Mouse (Mus musculus) liver, embryonic 16.5 days (tissue): ENCODE data around the gene Scgb1c1. TPM values are rescaled to one million over a fixed set of nuclear protein-coding genes. Genes with fewer than 3 reads are reported as not detected.
A peak's percentile ranks its signal among the peaks of the same experiment; 100 is the strongest.

Source experiments
- ATAC-seq: fragments of 200-750 bp; cut with Nextera tagmentation; 2 replicates; pipeline ENCODE4 v1.8.0; 2017; ENCODE audit warnings: low read depth, mild to moderate bottlenecking, moderate number of reproducible peaks, moderate library complexity
- H3K27ac ChIP-seq: fragments of 300-500 bp; sonication (generic); 2 replicates; pipeline ENCODE4 v1.5.1; 2014; ENCODE audit warnings: mild to moderate bottlenecking, low read length
- H3K27me3 ChIP-seq: fragments of 300-500 bp; sonication (generic); 2 replicates; pipeline ENCODE4 v1.6.1; 2014; ENCODE audit warnings: low read depth, low read length, mixed read lengths; ENCODE audit not compliant: control insufficient read depth, insufficient read depth
- H3K36me3 ChIP-seq: fragments of 300-500 bp; sonication (generic); 2 replicates; pipeline ENCODE4 v1.6.1; 2014; ENCODE audit warnings: mild to moderate bottlenecking; ENCODE audit not compliant: control insufficient read depth, insufficient read depth
- H3K4me1 ChIP-seq: fragments of 300-500 bp; sonication (generic); 2 replicates; pipeline ENCODE4 v1.6.1; 2014; ENCODE audit warnings: low read depth, low read length, mixed read lengths; ENCODE audit not compliant: control insufficient read depth
- H3K4me2 ChIP-seq: fragments of 300-500 bp; sonication (generic); 2 replicates; pipeline ENCODE4 v1.6.1; 2014; ENCODE audit warnings: low read depth, low read length, mixed read lengths
- H3K4me3 ChIP-seq: fragments of 300-500 bp; sonication (generic); 2 replicates; pipeline ENCODE4 v1.5.1; 2014; ENCODE audit warnings: low read depth, mild to moderate bottlenecking, low read length
- H3K9ac ChIP-seq: fragments of 300-500 bp; sonication (generic); 2 replicates; pipeline ENCODE4 v1.6.1; 2014; ENCODE audit warnings: low read depth, low read length
- H3K9me3 ChIP-seq: fragments of 300-500 bp; sonication (generic); replicated peaks from 2 replicates; pipeline ENCODE4 v1.6.1; 2016; ENCODE audit warnings: low read length; ENCODE audit not compliant: control insufficient read depth
- WGBS: fragments of 180-500 bp; shearing (Covaris S2); extraction: QIAGEN DNeasy Blood & Tissue Kit; methylation state at CpG from one replicate; pipeline ENCODE4 v1.1.7; 2014; ENCODE audit not compliant: insufficient replicate concordance; 5-methylcytosine and 5-hydroxymethylcytosine counted together
- polyA plus RNA-seq: library from polyadenylated mRNA; unstranded; fragments of >200 nt; fragmentation: Nextera tagmentation; extraction: Ambion mirVana; gene quantifications from 2 replicates; pipeline ENCODE4 v1.2.1, GENCODE M21; 2015

The Scgb1c1 gene
- polyA plus RNA-seq, 1 experiment from 2014 or later: not detected

DNA sequence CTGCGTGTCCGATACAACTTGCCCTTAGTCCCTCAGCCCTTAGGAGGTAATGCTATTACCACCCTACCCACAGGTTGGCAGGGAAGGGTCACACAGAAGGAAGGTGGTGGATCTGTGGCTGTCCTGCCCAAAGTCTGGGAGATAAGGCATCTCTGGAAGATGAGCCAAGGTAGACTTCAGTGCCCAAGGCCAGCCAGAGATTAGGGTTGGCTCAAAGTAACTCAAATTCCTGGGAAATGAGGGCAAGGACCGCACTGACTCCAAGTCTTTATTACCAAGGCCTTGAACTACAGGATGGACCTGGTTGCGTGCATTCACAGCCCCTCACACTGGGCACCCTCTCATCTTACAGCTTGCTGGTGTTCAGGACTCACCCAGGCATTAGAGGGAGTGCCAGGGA, 6.6 kb downstream of the Scgb1c1 start:
- H3K27me3 ChIP-seq: no peaks in the 10 kb centered on the region
- H3K36me3 ChIP-seq: peaks cover 11% of the 10 kb centered on the region; the same call in 1 of the 2 replicates
- no peak overlapping the region for H3K4me2 ChIP-seq
- WGBS: 84% methylated on average over 4 of the region's 4 CpGs
- H3K9ac ChIP-seq: no peak overlapping the region
- H3K27ac ChIP-seq: no peak overlapping the region
- no peak for ATAC-seq
- no peaks in the 10 kb centered on the region for H3K9me3 ChIP-seq
- peaks cover 18% of the 10 kb centered on the region for H3K4me1 ChIP-seq
- H3K4me3 ChIP-seq: no peak overlapping the region

DNA sequence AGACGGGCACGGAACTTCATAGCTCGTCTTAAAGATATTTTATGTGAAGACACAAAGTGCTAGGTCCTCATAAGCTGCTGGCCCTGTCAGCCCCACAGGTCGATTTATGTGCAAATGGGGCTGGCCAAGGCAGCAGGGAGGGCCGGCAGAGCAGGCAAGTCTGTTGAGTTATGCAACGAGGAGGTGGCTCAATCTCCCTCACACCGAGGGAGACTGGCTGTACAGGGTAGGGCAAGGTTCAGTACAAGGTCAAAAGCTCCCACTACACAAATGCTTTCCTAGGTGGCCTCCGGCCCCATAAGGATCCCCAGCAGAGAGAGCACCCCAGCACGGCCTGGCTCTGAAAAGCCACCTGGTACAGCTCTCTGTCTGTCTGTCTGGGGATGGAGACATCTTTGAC, 8.0 kb downstream of the Scgb1c1 start:
- WGBS: 63% methylated on average over 9 of the region's 9 CpGs
- H3K27ac ChIP-seq: peak overlapping the region; percentile 68
- H3K4me2 ChIP-seq: no peak overlapping the region
- no peak overlapping the region for H3K9ac ChIP-seq
- peaks cover 26% of the 10 kb centered on the region for H3K4me1 ChIP-seq
- no peaks in the 10 kb centered on the region for H3K9me3 ChIP-seq
- peaks cover 11% of the 10 kb centered on the region; the same call in 1 of the 2 replicates for H3K36me3 ChIP-seq
- ATAC-seq: no peak
- no peaks in the 10 kb centered on the region for H3K27me3 ChIP-seq
- no peak overlapping the region for H3K4me3 ChIP-seq

DNA sequence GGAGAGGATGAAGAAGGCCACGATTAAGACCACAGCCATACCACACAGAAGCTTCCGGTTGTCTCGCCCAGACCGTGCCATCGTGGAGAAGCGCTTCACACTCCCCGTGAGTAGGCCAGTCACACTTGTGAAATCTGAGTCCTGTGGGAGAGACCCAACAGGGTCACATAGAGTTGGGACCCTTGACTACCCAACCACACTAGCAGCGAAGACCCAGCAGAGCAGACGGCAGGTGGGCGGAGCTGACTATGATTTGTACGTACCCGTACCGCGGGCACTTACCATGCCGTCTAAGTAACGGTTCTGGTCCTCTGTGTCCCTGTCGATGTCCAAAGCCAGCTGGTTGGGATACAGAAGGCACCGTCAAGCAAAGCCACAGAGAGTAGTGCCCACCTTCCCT, 9.1 kb downstream of the Scgb1c1 start:
- peaks cover 32% of the 10 kb centered on the region for H3K4me1 ChIP-seq
- H3K9me3 ChIP-seq: no peaks in the 10 kb centered on the region
- no peaks in the 10 kb centered on the region for H3K27me3 ChIP-seq
- H3K9ac ChIP-seq: no peak overlapping the region
- ATAC-seq: no peak
- WGBS: 88% methylated on average over 18 of the region's 18 CpGs
- no peak overlapping the region for H3K27ac ChIP-seq
- H3K4me2 ChIP-seq: no peak overlapping the region
- H3K36me3 ChIP-seq: peaks cover 14% of the 10 kb centered on the region; the same call in 1 of the 2 replicates
- no peak overlapping the region for H3K4me3 ChIP-seq

DNA sequence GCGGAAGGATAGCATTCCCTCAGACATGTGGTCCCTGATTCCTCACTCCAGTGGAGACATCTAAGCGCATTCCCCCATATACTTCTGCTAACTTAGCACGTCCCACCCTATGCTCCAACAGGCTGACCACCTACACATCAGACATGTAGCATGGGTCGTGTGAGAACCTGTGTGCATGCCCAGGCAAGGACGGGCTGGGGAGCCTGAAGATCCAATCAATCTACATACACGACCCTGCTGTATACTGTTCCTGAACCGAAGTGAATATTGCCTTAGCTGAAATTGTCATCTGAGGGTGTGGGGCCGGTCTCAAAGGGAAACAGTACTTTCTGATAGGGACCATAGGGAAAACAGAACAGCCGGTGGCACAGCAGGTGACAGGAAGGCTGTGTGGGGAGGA, 9.8 kb downstream of the Scgb1c1 start:
- peak overlapping the region; percentile 99; the same call in 1 of the 2 replicates for H3K27ac ChIP-seq
- H3K4me2 ChIP-seq: peak overlapping the region; percentile 98
- H3K9ac ChIP-seq: peak overlapping the region; percentile 94
- H3K4me1 ChIP-seq: peaks cover 32% of the 10 kb centered on the region
- no peaks in the 10 kb centered on the region for H3K9me3 ChIP-seq
- WGBS: 53% methylated on average over 9 of the region's 9 CpGs
- H3K4me3 ChIP-seq: peak overlapping the region; percentile 88
- no peaks in the 10 kb centered on the region for H3K27me3 ChIP-seq
- no peak for ATAC-seq
- peaks cover 17% of the 10 kb centered on the region; the same call in 1 of the 2 replicates for H3K36me3 ChIP-seq

DNA sequence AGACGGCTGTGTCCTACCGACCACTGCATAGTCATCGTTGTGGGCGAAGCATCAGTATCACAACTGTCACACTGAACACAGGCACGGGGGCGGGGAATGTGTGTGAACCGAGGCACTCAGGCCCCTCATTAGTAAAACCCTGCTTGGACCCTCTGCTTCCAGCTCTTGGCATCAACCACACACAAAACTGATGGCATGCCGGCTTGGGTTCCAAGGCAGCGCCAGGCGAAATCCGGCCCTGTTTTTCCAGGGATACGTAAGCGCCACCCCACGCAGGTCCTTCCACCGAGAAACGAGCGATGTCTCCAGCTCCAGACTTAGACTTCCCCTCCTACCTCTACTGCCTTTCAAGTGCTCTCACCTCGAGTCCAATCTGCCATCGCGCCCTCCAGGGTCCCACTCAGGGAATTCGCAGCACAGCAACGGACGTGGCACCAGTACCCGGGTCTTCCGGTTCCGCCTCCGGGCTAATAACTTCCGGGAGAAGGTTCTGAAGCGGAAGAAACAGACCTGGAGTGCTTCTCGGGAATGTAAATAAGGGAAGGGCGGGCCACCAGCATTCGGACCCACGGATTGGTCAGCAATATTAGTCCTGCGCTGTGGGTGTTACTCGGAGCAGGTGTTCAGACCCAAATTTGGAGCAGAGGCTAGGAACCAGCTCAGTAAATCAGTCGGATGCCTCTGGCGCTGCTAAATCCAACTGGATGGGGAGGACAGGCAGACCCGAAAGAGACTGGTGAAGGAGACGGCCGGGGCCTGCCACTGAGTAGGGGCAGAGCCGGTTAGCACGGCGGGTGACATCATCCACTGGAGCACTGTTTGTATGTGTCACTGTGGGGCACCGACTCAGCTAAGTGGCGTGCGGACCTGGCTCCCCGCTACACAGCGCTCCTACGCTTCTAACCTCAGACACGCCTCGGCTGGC, 10.8 kb downstream of the Scgb1c1 start, which contains the start of gene Gm45785:
Gene Gm45785 (minus strand): TSS at position 472 of the 925 bp plus-strand sequence.
- H3K9ac ChIP-seq: peak within 1 kb of the TSS; percentile 94
- peak within 1 kb of the TSS; percentile 98 for H3K4me2 ChIP-seq
- H3K4me1 ChIP-seq: peaks cover 32% of the 10 kb centered on the region
- H3K36me3 ChIP-seq: peaks cover 22% of the 10 kb centered on the region
- under 1% methylated on average over 51 of the region's 51 CpGs for WGBS
- ATAC-seq: peak; percentile 80
- H3K27ac ChIP-seq: peak within 1 kb of the TSS; percentile 99
- H3K9me3 ChIP-seq: no peaks in the 10 kb centered on the region
- no peaks in the 10 kb centered on the region for H3K27me3 ChIP-seq
- H3K4me3 ChIP-seq: peak within 1 kb of the TSS; percentile 88

DNA sequence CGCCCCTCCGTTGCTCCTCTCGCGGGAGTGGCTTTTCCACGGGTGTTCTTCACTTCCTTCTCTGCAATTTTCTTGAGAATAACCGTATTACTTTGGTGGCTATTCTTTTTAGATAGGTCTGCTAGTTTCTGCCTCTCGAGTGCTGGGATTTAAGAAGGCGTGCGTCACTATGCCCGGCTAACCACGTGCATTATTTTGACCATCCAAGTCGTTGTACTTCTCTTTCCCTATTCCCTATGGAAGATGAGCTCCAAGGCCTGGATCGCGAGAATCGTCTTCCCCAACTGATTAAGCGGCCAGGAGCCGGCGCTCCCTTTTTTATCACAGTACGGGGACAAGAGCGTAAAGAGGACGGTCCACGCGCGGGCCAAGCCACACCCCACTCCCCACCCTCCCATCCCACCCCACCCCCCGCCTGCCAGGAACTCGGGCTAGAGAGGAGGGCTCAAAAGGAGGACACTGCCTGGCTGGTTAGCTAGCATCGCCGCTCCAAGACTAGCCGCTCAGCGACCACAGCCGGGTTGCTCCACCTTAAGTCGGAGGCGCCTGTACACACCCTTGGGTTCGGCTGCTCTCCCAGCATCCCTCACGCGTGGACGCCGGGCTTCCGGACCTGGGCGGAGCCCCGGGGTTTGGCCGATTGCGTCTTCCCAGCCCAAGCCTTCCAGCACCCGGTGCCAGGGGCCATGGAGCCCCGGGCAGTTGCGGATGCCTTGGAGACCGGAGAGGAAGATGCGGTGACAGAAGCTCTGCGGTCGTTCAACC, 11.6 kb downstream of the Scgb1c1 start, which contains the start of gene Ric8a:
Gene Ric8a (plus strand): TSS at position 173 of the 765 bp plus-strand sequence.
- Histone ChIP-seq H3K4me1 (peaks cover 32% of the 10 kb centered on the region), H3K27ac (peak within 1 kb of the TSS; percentile 99), H3K9ac (peak within 1 kb of the TSS; percentile 94), H3K27me3 (no peaks in the 10 kb centered on the region), H3K9me3 (no peaks in the 10 kb centered on the region), H3K36me3 (peaks cover 31% of the 10 kb centered on the region), H3K4me3 (peak within 1 kb of the TSS; percentile 88), H3K4me2 (peak within 1 kb of the TSS; percentile 98)
- under 1% methylated on average over 49 of the region's 50 CpGs for WGBS
- ATAC-seq: peak; percentile 83

DNA sequence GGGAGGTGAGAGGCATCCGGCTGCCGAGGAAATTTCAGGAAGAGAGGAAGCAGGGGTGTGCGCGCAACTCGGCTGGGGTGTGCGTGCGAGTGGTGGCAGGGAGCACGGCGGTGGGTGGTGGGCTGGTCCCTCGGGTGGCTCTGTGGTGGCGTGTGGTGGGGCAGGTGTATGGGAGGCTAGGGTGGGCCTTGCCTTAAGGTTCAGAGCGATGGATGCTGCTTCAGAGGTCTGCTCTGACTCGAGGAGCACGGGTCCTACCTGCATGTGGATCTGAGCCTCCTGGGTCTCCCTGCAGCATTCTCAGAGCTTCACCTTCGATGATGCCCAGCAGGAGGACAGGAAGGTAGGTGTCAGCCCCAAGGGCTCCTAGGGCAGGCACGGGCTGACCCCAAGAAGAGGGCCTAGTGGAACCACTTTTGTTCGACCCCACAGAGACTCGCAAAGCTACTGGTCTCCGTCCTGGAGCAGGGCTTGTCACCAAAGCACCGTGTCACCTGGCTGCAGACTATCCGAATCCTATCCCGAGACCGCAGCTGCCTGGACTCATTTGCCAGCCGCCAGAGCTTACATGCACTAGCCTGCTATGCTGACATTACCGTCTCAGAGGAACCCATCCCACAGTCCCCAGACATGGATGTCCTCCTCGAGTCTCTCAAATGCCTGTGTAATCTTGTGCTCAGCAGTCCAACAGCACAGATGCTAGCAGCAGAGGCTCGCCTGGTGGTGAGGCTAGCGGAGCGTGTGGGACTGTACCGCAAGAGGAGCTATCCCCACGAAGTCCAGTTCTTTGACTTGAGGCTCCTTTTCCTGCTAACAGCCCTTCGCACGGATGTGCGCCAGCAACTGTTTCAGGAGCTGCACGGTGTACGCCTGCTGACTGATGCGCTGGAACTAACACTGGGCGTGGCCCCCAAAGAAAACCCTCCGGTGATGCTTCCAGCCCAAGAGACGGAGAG, 12.5 kb downstream of the Scgb1c1 start, which contains the start of gene Bet1l:
Gene Bet1l (minus strand): TSS at position 28 of the 956 bp plus-strand sequence.
- H3K4me1 ChIP-seq: peaks cover 31% of the 10 kb centered on the region
- H3K36me3 ChIP-seq: peaks cover 33% of the 10 kb centered on the region
- no peaks in the 10 kb centered on the region for H3K27me3 ChIP-seq
- WGBS: 25% methylated on average over 40 of the region's 40 CpGs
- H3K27ac ChIP-seq: peak within 1 kb of the TSS; percentile 99
- H3K9me3 ChIP-seq: no peaks in the 10 kb centered on the region
- H3K4me3 ChIP-seq: peak within 1 kb of the TSS; percentile 88
- peak; percentile 3; the same call in 1 of the 2 replicates for ATAC-seq
- H3K4me2 ChIP-seq: peak within 1 kb of the TSS; percentile 98
- H3K9ac ChIP-seq: peak within 1 kb of the TSS; percentile 94

DNA sequence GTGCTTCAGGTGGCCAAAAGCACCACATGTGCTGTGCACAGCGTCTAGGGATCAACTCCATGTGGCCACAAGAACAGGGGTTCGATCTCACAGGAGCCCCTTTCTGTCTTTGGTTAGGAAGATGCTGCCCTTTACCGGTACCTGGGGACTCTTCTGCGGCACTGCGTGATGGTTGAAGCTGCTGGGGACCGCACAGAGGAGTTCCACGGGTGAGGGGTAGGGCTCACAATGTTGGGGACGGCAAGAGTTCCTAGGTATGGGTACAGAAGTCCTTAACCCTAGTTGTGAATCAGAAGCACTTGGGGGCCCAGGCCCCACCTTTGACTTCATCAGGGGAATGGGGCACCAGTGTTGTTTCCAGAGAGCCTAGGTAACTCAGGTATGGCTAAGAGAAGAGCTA, 13.4 kb downstream of the Scgb1c1 start:
- WGBS: 88% methylated on average over 8 of the region's 8 CpGs
- H3K4me1 ChIP-seq: peaks cover 23% of the 10 kb centered on the region
- H3K27me3 ChIP-seq: no peaks in the 10 kb centered on the region
- H3K4me2 ChIP-seq: peak overlapping the region; percentile 98
- peaks cover 37% of the 10 kb centered on the region for H3K36me3 ChIP-seq
- H3K9me3 ChIP-seq: no peaks in the 10 kb centered on the region
- no peak overlapping the region for H3K27ac ChIP-seq
- H3K9ac ChIP-seq: peak overlapping the region; percentile 94
- H3K4me3 ChIP-seq: no peak overlapping the region; the same call in 1 of the 2 replicates
- ATAC-seq: no peak
